8 mouse cellular contexts compared by ENCODE assay signal in genomic region chr4:137707216-137707990, GRCm38 (mm10). TPM values are rescaled to one million over a fixed set of nuclear protein-coding genes. Genes with fewer than 3 reads are reported as not detected.
DNase-seq lines count a peak whose midpoint lies in the region; ATAC-seq and TF ChIP-seq lines count a peak whose summit lies in the region.

No protein-coding gene starts in this region.

- H3K4me1 ChIP-seq in embryonic facial prominence, embryonic 12.5 days: peaks cover 16% of the 10 kb centered on the region
- peaks cover 13% of the 10 kb centered on the region for H3K4me1 ChIP-seq in heart, embryonic 12.5 days (replicated peaks)
- H3K4me1 ChIP-seq in olfactory bulb, adult 2 months (ENCODE audit: control insufficient read depth, insufficient read depth, low read length): peaks cover 42% of the 10 kb centered on the region

- TF ChIP-seq CTCF in olfactory bulb, adult 2 months (IDR thresholded peaks at IDR 0.05; ENCODE audit: insufficient read depth, low read depth, low read length): no peak

- peak; percentile 83 for DNase-seq in A20 (ENCODE audit: low read depth, low spot score)
- peak; percentile 68 for DNase-seq in adipocyte (ENCODE audit: low spot score)
- peak; percentile 92 for DNase-seq in kidney, adult 9 months
- DNase-seq in lung, adult 18-20 months: peak; percentile 85 to 89
- DNase-seq in thymus, postnatal 10 days (ENCODE audit: low spot score in 2 of 2): peak; percentile 85 to 96

- peak overlapping the region; percentile 61 for H3K4me3 ChIP-seq in embryonic facial prominence, embryonic 12.5 days
- H3K4me3 ChIP-seq in heart, embryonic 12.5 days: peak overlapping the region; percentile 53
- H3K4me3 ChIP-seq in olfactory bulb, adult 2 months (ENCODE audit: insufficient read depth, low read depth, low read length): peak overlapping the region; percentile 31

- WGBS in embryonic facial prominence, embryonic 12.5 days: 3% methylated on average over 52 of the region's 52 CpGs
- WGBS in heart, embryonic 12.5 days: 4% methylated on average over 51 of the region's 52 CpGs
- 13% methylated on average over 52 of the region's 52 CpGs for WGBS in olfactory bulb, adult 2 months

- peak overlapping the region; percentile 82 for H3K9ac ChIP-seq in embryonic facial prominence, embryonic 12.5 days
- peak overlapping the region; percentile 71 for H3K9ac ChIP-seq in heart, embryonic 12.5 days

- 0 out of 2 replicates have a peak, but pooled peaks cover 16% of the 10 kb centered on the region for H3K27me3 ChIP-seq in embryonic facial prominence, embryonic 12.5 days
- peaks cover 93% of the 10 kb centered on the region for H3K27me3 ChIP-seq in heart, embryonic 12.5 days (replicated peaks)

- H3K36me3 ChIP-seq in embryonic facial prominence, embryonic 12.5 days: no peaks in the 10 kb centered on the region
- no peaks in the 10 kb centered on the region for H3K36me3 ChIP-seq in heart, embryonic 12.5 days

- no peaks in the 10 kb centered on the region for H3K9me3 ChIP-seq in embryonic facial prominence, embryonic 12.5 days
- H3K9me3 ChIP-seq in heart, embryonic 12.5 days (replicated peaks): no peaks in the 10 kb centered on the region

- no peak for TF ChIP-seq POLR2A in olfactory bulb, adult 2 months (IDR thresholded peaks at IDR 0.05; ENCODE audit: insufficient read depth, low read depth, low read length)

- peak overlapping the region; percentile 94 for H3K4me2 ChIP-seq in embryonic facial prominence, embryonic 12.5 days (replicated peaks)
- H3K4me2 ChIP-seq in heart, embryonic 12.5 days: peak overlapping the region; percentile 85

- H3K27ac ChIP-seq in embryonic facial prominence, embryonic 12.5 days: 0 out of 2 replicates have a peak overlapping the region, but pooled peaks have one; percentile 7
- no peak overlapping the region for H3K27ac ChIP-seq in heart, embryonic 12.5 days (ENCODE audit: poor library complexity, severe bottlenecking)
- no peak overlapping the region for H3K27ac ChIP-seq in olfactory bulb, adult 2 months (ENCODE audit: insufficient read depth, low read depth, low read length)

- peak; percentile 79 for ATAC-seq in embryonic facial prominence, embryonic 12.5 days (ENCODE audit: insufficient number of reproducible peaks, insufficient read depth, low FRiP score, low TSS enrichment)
- peak; percentile 89 for ATAC-seq in heart, embryonic 12.5 days (ENCODE audit: insufficient number of reproducible peaks, low FRiP score)

RNA-seq across cellular contexts. Expression of gene Rap1gap, which starts 42.9 kb away (rescaled TPM):
- polyA plus RNA-seq in embryonic facial prominence, embryonic 12.5 days (2016; fragmentation: Nextera tagmentation; extraction: Ambion mirVana): 15.1 and 16.3 TPM in 2 replicates
- 4.3 and 4.9 TPM in 2 replicates for polyA plus RNA-seq in heart, embryonic 12.5 days (2016; fragmentation: Nextera tagmentation; extraction: Ambion mirVana)
- not detected in 2 replicates for polyA plus RNA-seq in olfactory bulb, adult 2 months (2012; ENCODE audit: insufficient read depth, insufficient read length, low replicate concordance, missing spikeins)
